Mouse (Mus musculus) intestine, embryonic 15.5 days (tissue): Measurements from ENCODE around the gene Hsp90ab1. TPM values are rescaled to one million over a fixed set of nuclear protein-coding genes. Genes with fewer than 3 reads are reported as not detected.

Source experiments
- ATAC-seq: fragments of 200-750 bp; cut with Nextera tagmentation; 2 replicates; pipeline ENCODE4 v1.8.0; 2017; ENCODE audit warnings: moderate TSS enrichment, moderate library complexity
- H3K27ac ChIP-seq: fragments of 300-500 bp; sonication (generic); 2 replicates; pipeline ENCODE4 v1.5.1; 2015; ENCODE audit warnings: mild to moderate bottlenecking, inconsistent platforms
- H3K27me3 ChIP-seq: fragments of 300-500 bp; sonication (generic); replicated peaks from 2 replicates; pipeline ENCODE4 v1.6.1; 2015; ENCODE audit warnings: inconsistent platforms
- H3K36me3 ChIP-seq: fragments of 300-500 bp; sonication (generic); 2 replicates; pipeline ENCODE4 v1.6.1; 2015; ENCODE audit warnings: inconsistent platforms
- H3K4me1 ChIP-seq: fragments of 300-500 bp; sonication (generic); replicated peaks from 2 replicates; pipeline ENCODE4 v1.6.1; 2015; ENCODE audit warnings: inconsistent platforms
- H3K4me2 ChIP-seq: fragments of 300-500 bp; sonication (generic); replicated peaks from 2 replicates; pipeline ENCODE4 v1.6.1; 2015; ENCODE audit warnings: mild to moderate bottlenecking, inconsistent platforms
- H3K4me3 ChIP-seq: fragments of 300-500 bp; sonication (generic); replicated peaks from 2 replicates; pipeline ENCODE4 v1.5.1; 2015; ENCODE audit warnings: inconsistent platforms
- H3K9ac ChIP-seq: fragments of 300-500 bp; sonication (generic); 2 replicates; pipeline ENCODE4 v1.6.1; 2015; ENCODE audit warnings: inconsistent platforms
- H3K9me3 ChIP-seq: fragments of 300-500 bp; sonication (generic); 2 replicates; pipeline ENCODE4 v1.6.1; 2016; ENCODE audit warnings: inconsistent platforms
- WGBS: fragments of 180-500 bp; shearing (Covaris S2); methylation state at CpG from one replicate; pipeline ENCODE4 v1.1.7; 2015; 5-methylcytosine and 5-hydroxymethylcytosine counted together
- polyA plus RNA-seq: library from polyadenylated mRNA; unstranded; fragments of >200 nt; fragmentation: Nextera tagmentation; extraction: Ambion mirVana; gene quantifications from 2 replicates; pipeline ENCODE4 v1.2.1, GENCODE M21; 2015

Gene Hsp90ab1
- polyA plus RNA-seq = 1,578 and 1,609 TPM in 2 replicates

GRCm38 (mm10) chr17:45573087-45573779, at the start of gene Hsp90ab1:
Gene Hsp90ab1, minus strand, starts transcription at chr17:45573271.
- H3K9me3 ChIP-seq = no peaks in the 10 kb centered on the region
- peak within 1 kb of the TSS; percentile 78 for H3K4me2 ChIP-seq
- H3K36me3 ChIP-seq = peaks cover 31% of the 10 kb centered on the region
- peak within 1 kb of the TSS; percentile 98 for H3K9ac ChIP-seq
- peak within 1 kb of the TSS; percentile 96 for H3K27ac ChIP-seq
- H3K4me1 ChIP-seq = peaks cover 17% of the 10 kb centered on the region
- no peaks in the 10 kb centered on the region for H3K27me3 ChIP-seq
- peak; percentile 81 for ATAC-seq
- H3K4me3 ChIP-seq = peak within 1 kb of the TSS; percentile 85
- WGBS = under 1% methylated on average over 41 of the region's 41 CpGs

- H3K9ac ChIP-seq = peak overlapping the region; percentile 31
- no peaks in the 10 kb centered on the region for H3K27me3 ChIP-seq
- no peaks in the 10 kb centered on the region for H3K36me3 ChIP-seq
- WGBS = 18% methylated on average over 20 of the region's 20 CpGs
- H3K27ac ChIP-seq = peak overlapping the region; percentile 87
- H3K4me2 ChIP-seq = peak overlapping the region; percentile 57
- H3K4me1 ChIP-seq = peaks cover 13% of the 10 kb centered on the region; the same call in 1 of the 2 replicates
- no peaks in the 10 kb centered on the region for H3K9me3 ChIP-seq
- peak; percentile 71 for ATAC-seq
- peak overlapping the region; percentile 24 for H3K4me3 ChIP-seq
Measured at GRCm38 (mm10) chr17:45619386-45620256, 46.5 kb upstream of the Hsp90ab1 start.

- Histone ChIP-seq H3K36me3 (no peaks in the 10 kb centered on the region), H3K4me3 (peak overlapping the region; percentile 24), H3K4me1 (peaks cover 13% of the 10 kb centered on the region; the same call in 1 of the 2 replicates), H3K27me3 (no peaks in the 10 kb centered on the region), H3K27ac (peak overlapping the region; percentile 87), H3K4me2 (peak overlapping the region; percentile 57), H3K9me3 (no peaks in the 10 kb centered on the region), H3K9ac (peak overlapping the region; percentile 31; the same call in 1 of the 2 replicates)
- 19% methylated on average over 8 of the region's 8 CpGs for WGBS
- ATAC-seq = peak; percentile 82
Measured at GRCm38 (mm10) chr17:45618941-45619385, 45.9 kb upstream of the Hsp90ab1 start.

- no peak overlapping the region for H3K9ac ChIP-seq
- WGBS = 74% methylated on average over 6 of the region's 6 CpGs
- no peak overlapping the region for H3K4me2 ChIP-seq
- H3K4me1 ChIP-seq = peaks cover 13% of the 10 kb centered on the region; the same call in 1 of the 2 replicates
- ATAC-seq = no peak
- H3K4me3 ChIP-seq = no peak overlapping the region
- no peaks in the 10 kb centered on the region for H3K27me3 ChIP-seq
- no peaks in the 10 kb centered on the region for H3K36me3 ChIP-seq
- H3K27ac ChIP-seq = no peak overlapping the region
- no peaks in the 10 kb centered on the region for H3K9me3 ChIP-seq
Measured at GRCm38 (mm10) chr17:45617655-45618054, 44.6 kb upstream of the Hsp90ab1 start.

GRCm38 (mm10) chr17:45616679-45617078, 43.6 kb upstream of the Hsp90ab1 start:
- ATAC-seq = no peak
- H3K4me3 ChIP-seq = no peak overlapping the region
- WGBS = 82% methylated on average over 3 of the region's 3 CpGs
- H3K4me2 ChIP-seq = no peak overlapping the region
- H3K27me3 ChIP-seq = no peaks in the 10 kb centered on the region
- H3K4me1 ChIP-seq = peaks cover 13% of the 10 kb centered on the region; the same call in 1 of the 2 replicates
- H3K9me3 ChIP-seq = no peaks in the 10 kb centered on the region
- H3K27ac ChIP-seq = no peak overlapping the region
- H3K36me3 ChIP-seq = no peaks in the 10 kb centered on the region
- no peak overlapping the region for H3K9ac ChIP-seq

GRCm38 (mm10) chr17:45616046-45616650, 43.1 kb upstream of the Hsp90ab1 start:
- Histone ChIP-seq H3K36me3 (no peaks in the 10 kb centered on the region), H3K27ac (no peak overlapping the region), H3K9ac (no peak overlapping the region), H3K4me2 (no peak overlapping the region), H3K27me3 (no peaks in the 10 kb centered on the region), H3K4me3 (no peak overlapping the region), H3K9me3 (no peaks in the 10 kb centered on the region), H3K4me1 (peaks cover 13% of the 10 kb centered on the region; the same call in 1 of the 2 replicates)
- WGBS = 65% methylated on average over 4 of the region's 4 CpGs
- no peak for ATAC-seq

- 73% methylated on average over 7 of the region's 7 CpGs for WGBS
- ATAC-seq = no peak
Measured at GRCm38 (mm10) chr17:45612921-45613320, 39.9 kb upstream of the Hsp90ab1 start.

GRCm38 (mm10) chr17:45612008-45612407, 38.9 kb upstream of the Hsp90ab1 start:
- 0 out of 2 replicates have a peak, but pooled peaks cover 6% of the 10 kb centered on the region for H3K4me1 ChIP-seq

More at GRCm38 (mm10) chr17:45612921-45613320, 39.9 kb upstream of the Hsp90ab1 start:
- no peaks in the 10 kb centered on the region for H3K27me3 ChIP-seq
- H3K4me1 ChIP-seq = 0 out of 2 replicates have a peak, but pooled peaks cover 6% of the 10 kb centered on the region
- no peak overlapping the region for H3K27ac ChIP-seq
- H3K4me3 ChIP-seq = no peak overlapping the region
- no peak overlapping the region for H3K4me2 ChIP-seq
- H3K9me3 ChIP-seq = no peaks in the 10 kb centered on the region
- no peak overlapping the region for H3K9ac ChIP-seq
- no peaks in the 10 kb centered on the region for H3K36me3 ChIP-seq

GRCm38 (mm10) chr17:45610144-45610866, 37.2 kb upstream of the Hsp90ab1 start:
- H3K4me3 ChIP-seq = no peak overlapping the region
- no peaks in the 10 kb centered on the region for H3K9me3 ChIP-seq
- 0 out of 2 replicates have a peak overlapping the region, but pooled peaks have one; percentile 22 for H3K27ac ChIP-seq
- H3K36me3 ChIP-seq = no peaks in the 10 kb centered on the region
- no peak overlapping the region for H3K4me2 ChIP-seq
- H3K27me3 ChIP-seq = no peaks in the 10 kb centered on the region
- 34% methylated on average over 5 of the region's 5 CpGs for WGBS
- peak; percentile 67 for ATAC-seq
- H3K4me1 ChIP-seq = 0 out of 2 replicates have a peak, but pooled peaks cover 6% of the 10 kb centered on the region
- H3K9ac ChIP-seq = no peak overlapping the region

More at GRCm38 (mm10) chr17:45612008-45612407, 38.9 kb upstream of the Hsp90ab1 start:
- Histone ChIP-seq H3K36me3 (no peaks in the 10 kb centered on the region), H3K9me3 (no peaks in the 10 kb centered on the region), H3K27me3 (no peaks in the 10 kb centered on the region), H3K4me2 (no peak overlapping the region), H3K27ac (no peak overlapping the region), H3K9ac (no peak overlapping the region), H3K4me3 (no peak overlapping the region)
- ATAC-seq = no peak
- 68% methylated on average over 8 of the region's 8 CpGs for WGBS

GRCm38 (mm10) chr17:45608396-45608795, 35.3 kb upstream of the Hsp90ab1 start:
- no peaks in the 10 kb centered on the region for H3K9me3 ChIP-seq
- no peak overlapping the region for H3K27ac ChIP-seq
- no peak overlapping the region for H3K4me3 ChIP-seq
- H3K4me1 ChIP-seq = 0 out of 2 replicates have a peak, but pooled peaks cover 6% of the 10 kb centered on the region
- H3K36me3 ChIP-seq = no peaks in the 10 kb centered on the region
- WGBS = 90% methylated on average over 4 of the region's 4 CpGs
- H3K4me2 ChIP-seq = no peak overlapping the region
- no peak for ATAC-seq
- H3K9ac ChIP-seq = no peak overlapping the region
- H3K27me3 ChIP-seq = no peaks in the 10 kb centered on the region
